Mouse (Mus musculus) hindbrain, embryonic 14.5 days (tissue): ENCODE results near the gene Foxn3. TPM values are rescaled to one million over a fixed set of nuclear protein-coding genes. Genes with fewer than 3 reads are reported as not detected.

Experiments
- ATAC-seq: fragments of 200-750 bp; cut with Nextera tagmentation; 2 replicates; pipeline ENCODE4 v1.8.0; 2017; ENCODE audit warnings: moderate number of reproducible peaks, mild to moderate bottlenecking, moderate TSS enrichment, moderate library complexity; ENCODE audit not compliant: low FRiP score
- DNase-seq: peaks from one replicate; pipeline ENCODE4 v3.0.0-alpha.2; 2015; ENCODE audit warnings: low spot score
- H3K27ac ChIP-seq: fragments of 300-500 bp; sonication (generic); 2 replicates; pipeline ENCODE4 v1.5.1; 2014; ENCODE audit warnings: mild to moderate bottlenecking, moderate library complexity
- H3K27me3 ChIP-seq: fragments of 300-500 bp; sonication (generic); 2 replicates; pipeline ENCODE4 v1.6.1; 2014; ENCODE audit warnings: mild to moderate bottlenecking, low read length, mixed read lengths; ENCODE audit not compliant: control insufficient read depth, insufficient read depth
- H3K36me3 ChIP-seq: fragments of 300-500 bp; sonication (generic); replicated peaks from 2 replicates; pipeline ENCODE4 v1.6.1; 2014; ENCODE audit not compliant: control insufficient read depth, insufficient read depth
- H3K4me1 ChIP-seq: fragments of 300-500 bp; sonication (generic); replicated peaks from 2 replicates; pipeline ENCODE4 v1.6.1; 2014; ENCODE audit warnings: antibody characterized with exemption, low read length, mixed read lengths; ENCODE audit not compliant: control insufficient read depth, insufficient read depth
- H3K4me2 ChIP-seq: fragments of 300-500 bp; sonication (generic); replicated peaks from 2 replicates; pipeline ENCODE4 v1.6.1; 2014; ENCODE audit warnings: mild to moderate bottlenecking, moderate library complexity
- H3K4me3 ChIP-seq: fragments of 300-500 bp; sonication (generic); replicated peaks from 2 replicates; pipeline ENCODE4 v1.5.1; 2014; ENCODE audit warnings: mild to moderate bottlenecking, low read length
- H3K9ac ChIP-seq: fragments of 300-500 bp; sonication (generic); 2 replicates; pipeline ENCODE4 v1.6.1; 2014
- H3K9me3 ChIP-seq: fragments of 300-500 bp; sonication (generic); 2 replicates; pipeline ENCODE4 v1.6.1; 2016; ENCODE audit warnings: low read length; ENCODE audit not compliant: control insufficient read depth
- WGBS: fragments of 180-500 bp; shearing (Covaris S2); extraction: QIAGEN DNeasy Blood & Tissue Kit; methylation state at CpG from one replicate; pipeline ENCODE4 v1.1.7; 2014; 5-methylcytosine and 5-hydroxymethylcytosine counted together
- polyA plus RNA-seq: library from polyadenylated mRNA; unstranded; fragments of >200 nt; fragmentation: Nextera tagmentation; extraction: Ambion mirVana; gene quantifications from 2 replicates; pipeline ENCODE4 v1.2.1, GENCODE M21; 2014

Gene Foxn3
- polyA plus RNA-seq, 1 experiment from 2014 or later, result 84.9 TPM

- Histone ChIP-seq H3K4me2 (no peak overlapping the region), H3K36me3 (no peaks in the 10 kb centered on the region), H3K9me3 (no peaks in the 10 kb centered on the region), H3K27me3 (no peaks in the 10 kb centered on the region), H3K4me1 (peaks cover 13% of the 10 kb centered on the region), H3K4me3 (no peak overlapping the region), H3K27ac (no peak overlapping the region), H3K9ac (no peak overlapping the region)
- DNase-seq, result no peak
- WGBS, result 81% methylated on average over 5 of the region's 5 CpGs
- ATAC-seq, result no peak
These were observed 99.1 kb downstream of the Foxn3 start for GRCm38 (mm10) chr12:99464291-99464690.

DNA sequence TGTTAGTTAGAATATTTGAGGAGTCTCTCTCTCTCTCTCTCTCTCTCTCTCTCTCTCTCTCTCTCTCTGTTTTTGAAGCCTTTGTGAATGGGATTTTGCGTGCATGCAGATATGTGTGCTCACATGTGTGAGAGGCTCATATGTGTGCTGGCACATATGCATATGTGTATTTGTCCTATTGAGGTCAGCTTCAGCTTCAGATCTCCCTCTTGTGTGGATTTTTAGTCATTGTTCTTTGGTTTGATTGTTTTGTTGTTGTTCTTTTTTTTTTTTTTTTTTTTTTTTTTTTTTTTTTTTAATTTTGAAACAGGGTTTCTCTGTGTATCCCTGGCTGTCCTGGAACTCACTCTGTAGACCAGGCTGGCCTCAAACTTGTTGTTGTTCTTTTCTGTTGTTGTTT, 100.5 kb downstream of the Foxn3 start:
- no peaks in the 10 kb centered on the region for H3K27me3 ChIP-seq
- peaks cover 17% of the 10 kb centered on the region for H3K4me1 ChIP-seq
- DNase-seq (no peak), ATAC-seq (no peak)
- H3K4me3 ChIP-seq, result no peak overlapping the region
- H3K27ac ChIP-seq, result no peak overlapping the region
- H3K36me3 ChIP-seq, result no peaks in the 10 kb centered on the region
- no peaks in the 10 kb centered on the region for H3K9me3 ChIP-seq
- 86% methylated on average over 1 of the region's 1 CpGs for WGBS
- H3K9ac ChIP-seq, result no peak overlapping the region
- no peak overlapping the region for H3K4me2 ChIP-seq

GRCm38 (mm10) chr12:99462302-99462701, 101.1 kb downstream of the Foxn3 start:
- no peak overlapping the region for H3K4me2 ChIP-seq
- no peaks in the 10 kb centered on the region for H3K27me3 ChIP-seq
- ATAC-seq (no peak), DNase-seq (no peak)
- peaks cover 17% of the 10 kb centered on the region for H3K4me1 ChIP-seq
- H3K9me3 ChIP-seq, result no peaks in the 10 kb centered on the region
- no peak overlapping the region for H3K9ac ChIP-seq
- no peaks in the 10 kb centered on the region for H3K36me3 ChIP-seq
- H3K27ac ChIP-seq, result no peak overlapping the region
- no peak overlapping the region for H3K4me3 ChIP-seq

DNA sequence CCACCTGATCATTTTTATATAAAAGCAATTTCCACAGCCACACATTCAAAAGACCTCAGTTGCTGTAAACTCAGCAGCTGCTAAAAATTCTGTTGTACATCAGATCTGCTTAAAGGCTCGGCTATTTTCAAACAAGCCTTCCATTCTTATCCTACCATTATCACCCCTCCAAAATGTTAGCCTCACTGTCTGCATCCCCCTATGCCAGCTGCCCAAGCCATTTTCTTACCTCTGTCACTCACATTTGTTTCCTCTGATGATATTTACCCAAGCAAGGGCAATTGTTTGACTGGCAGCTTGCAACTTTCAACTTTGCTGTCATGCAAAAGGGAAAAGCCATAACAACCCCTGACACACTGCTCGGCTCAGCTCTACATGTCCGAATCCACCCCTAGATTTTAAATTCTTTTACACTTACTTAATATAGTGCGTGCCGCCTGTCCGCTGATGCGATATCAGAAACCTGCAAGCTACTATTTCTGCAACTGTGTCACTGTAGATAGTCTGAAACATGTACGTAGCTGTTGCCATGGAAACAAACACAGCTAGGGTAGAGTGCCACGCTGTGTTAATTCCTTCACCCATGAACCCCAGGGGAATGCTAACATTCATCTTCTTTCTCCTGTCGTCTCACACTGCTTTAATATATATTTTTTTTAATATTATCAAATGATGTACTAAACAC, 105.7 kb downstream of the Foxn3 start:
- Histone ChIP-seq H3K4me2 (peak overlapping the region; percentile 19), H3K27me3 (no peaks in the 10 kb centered on the region), H3K27ac (peak overlapping the region; percentile 52), H3K9me3 (no peaks in the 10 kb centered on the region), H3K9ac (peak overlapping the region; percentile 33), H3K4me1 (peaks cover 32% of the 10 kb centered on the region), H3K36me3 (no peaks in the 10 kb centered on the region), H3K4me3 (no peak overlapping the region)
- ATAC-seq (peak; percentile 69; the same call in 1 of the 2 replicates), DNase-seq (peak; percentile 76)
- WGBS, result 39% methylated on average over 10 of the region's 10 CpGs

- Histone ChIP-seq H3K4me1 (peaks cover 32% of the 10 kb centered on the region), H3K9ac (no peak overlapping the region), H3K27me3 (no peaks in the 10 kb centered on the region), H3K4me2 (no peak overlapping the region), H3K36me3 (no peaks in the 10 kb centered on the region), H3K4me3 (no peak overlapping the region), H3K9me3 (no peaks in the 10 kb centered on the region), H3K27ac (no peak overlapping the region)
- 95% methylated on average over 8 of the region's 8 CpGs for WGBS
- ATAC-seq, result no peak
- DNase-seq, result no peak
These were observed 107.8 kb downstream of the Foxn3 start for GRCm38 (mm10) chr12:99455580-99455979.

GRCm38 (mm10) chr12:99454394-99454793, 109.0 kb downstream of the Foxn3 start:
- Histone ChIP-seq H3K27ac (no peak overlapping the region), H3K4me2 (no peak overlapping the region), H3K4me1 (peaks cover 32% of the 10 kb centered on the region), H3K27me3 (no peaks in the 10 kb centered on the region), H3K9me3 (no peaks in the 10 kb centered on the region), H3K9ac (no peak overlapping the region), H3K36me3 (no peaks in the 10 kb centered on the region), H3K4me3 (no peak overlapping the region)
- ATAC-seq, result no peak
- WGBS, result 56% methylated on average over 9 of the region's 9 CpGs
- DNase-seq, result no peak

- no peak overlapping the region for H3K4me2 ChIP-seq
- no peak overlapping the region for H3K9ac ChIP-seq
- H3K9me3 ChIP-seq, result no peaks in the 10 kb centered on the region
- H3K27me3 ChIP-seq, result no peaks in the 10 kb centered on the region
- no peak overlapping the region; the same call in 1 of the 2 replicates for H3K27ac ChIP-seq
- peak; percentile 51 for DNase-seq
- WGBS, result 54% methylated on average over 4 of the region's 4 CpGs
- ATAC-seq, result no peak
- no peak overlapping the region for H3K4me3 ChIP-seq
- H3K36me3 ChIP-seq, result no peaks in the 10 kb centered on the region
- peaks cover 30% of the 10 kb centered on the region for H3K4me1 ChIP-seq
These were observed 109.6 kb downstream of the Foxn3 start for GRCm38 (mm10) chr12:99453797-99454196.

DNA sequence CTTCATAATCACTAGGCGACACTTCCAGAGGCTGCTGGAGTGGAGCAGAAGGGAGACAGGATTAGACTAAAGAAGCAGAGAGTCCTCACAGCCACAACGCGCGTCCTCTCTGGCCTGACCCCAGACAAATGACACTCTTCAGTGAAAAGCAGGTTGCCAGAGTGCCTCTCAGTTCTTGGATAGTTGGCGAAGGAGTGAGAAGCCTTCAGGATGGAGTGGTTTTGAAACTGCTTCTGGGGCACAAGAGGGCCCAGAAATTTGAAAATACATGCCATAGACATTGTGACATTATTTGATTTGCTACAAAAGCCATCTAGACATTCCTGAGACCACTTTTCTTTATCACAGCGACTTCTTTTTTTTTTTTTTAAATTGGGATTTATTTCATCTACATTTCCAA, 113.3 kb downstream of the Foxn3 start:
- no peak for ATAC-seq
- Histone ChIP-seq H3K4me1 (peaks cover 4% of the 10 kb centered on the region; the same call in 1 of the 2 replicates), H3K9me3 (no peaks in the 10 kb centered on the region), H3K27ac (no peak overlapping the region), H3K27me3 (no peaks in the 10 kb centered on the region), H3K4me3 (no peak overlapping the region), H3K9ac (no peak overlapping the region), H3K4me2 (no peak overlapping the region), H3K36me3 (no peaks in the 10 kb centered on the region)
- WGBS, result 92% methylated on average over 6 of the region's 6 CpGs
- DNase-seq, result no peak

GRCm38 (mm10) chr12:99447791-99448190, 115.6 kb downstream of the Foxn3 start:
- no peak overlapping the region for H3K9ac ChIP-seq
- no peaks in the 10 kb centered on the region for H3K36me3 ChIP-seq
- no peaks in the 10 kb centered on the region for H3K27me3 ChIP-seq
- H3K4me2 ChIP-seq, result no peak overlapping the region
- no peaks in the 10 kb centered on the region for H3K4me1 ChIP-seq
- 90% methylated on average over 5 of the region's 5 CpGs for WGBS
- ATAC-seq (no peak), DNase-seq (no peak)
- H3K9me3 ChIP-seq, result no peaks in the 10 kb centered on the region
- H3K4me3 ChIP-seq, result no peak overlapping the region
- H3K27ac ChIP-seq, result no peak overlapping the region
